Mouse (Mus musculus): Measurements from ENCODE around the gene Man1a. TPM values are rescaled to one million over a fixed set of nuclear protein-coding genes. Genes with fewer than 3 reads are reported as not detected.

Man1a gene
- polyA plus RNA-seq, 1 experiment from 2014 or later: 3.0 TPM

DNA sequence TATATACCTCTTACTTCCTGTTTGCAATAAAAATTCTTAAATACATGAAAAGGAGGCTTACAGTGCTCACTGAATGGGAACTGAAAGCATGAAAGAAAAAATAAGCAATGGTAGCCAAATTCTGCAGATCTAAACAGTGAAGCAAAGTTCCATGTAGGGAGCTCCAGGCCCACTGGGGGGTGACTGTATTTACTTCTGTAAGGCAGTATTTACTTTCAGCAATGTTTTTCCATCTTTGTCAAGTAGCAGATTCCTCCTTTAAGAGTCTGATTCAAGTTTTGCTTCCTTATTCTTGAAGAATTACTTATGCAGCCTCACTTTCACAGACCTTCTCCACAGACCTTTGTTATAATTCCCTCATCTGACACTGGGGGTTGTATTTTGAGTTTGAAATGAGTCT, 195.1 kb downstream of the Man1a start:
- Histone ChIP-seq H3K9me3 (ENCODE audit: control insufficient read depth, low read length) (no peaks in the 10 kb centered on the region), H3K27me3 (ENCODE audit: control insufficient read depth, insufficient read depth, low read depth, low read length) (no peaks in the 10 kb centered on the region), H3K27ac (ENCODE audit: low read length) (no peak overlapping the region), H3K4me3 (ENCODE audit: low read length) (no peak overlapping the region), H3K4me1 (replicated peaks; ENCODE audit: control insufficient read depth, insufficient read depth, low read length) (no peaks in the 10 kb centered on the region), H3K9ac (ENCODE audit: low read length) (no peak overlapping the region), H3K4me2 (ENCODE audit: low read depth, low read length) (no peak overlapping the region), H3K36me3 (ENCODE audit: control insufficient read depth, insufficient read depth, low read length) (no peaks in the 10 kb centered on the region)
- no peak for ATAC-seq (ENCODE audit: low read depth)

DNA sequence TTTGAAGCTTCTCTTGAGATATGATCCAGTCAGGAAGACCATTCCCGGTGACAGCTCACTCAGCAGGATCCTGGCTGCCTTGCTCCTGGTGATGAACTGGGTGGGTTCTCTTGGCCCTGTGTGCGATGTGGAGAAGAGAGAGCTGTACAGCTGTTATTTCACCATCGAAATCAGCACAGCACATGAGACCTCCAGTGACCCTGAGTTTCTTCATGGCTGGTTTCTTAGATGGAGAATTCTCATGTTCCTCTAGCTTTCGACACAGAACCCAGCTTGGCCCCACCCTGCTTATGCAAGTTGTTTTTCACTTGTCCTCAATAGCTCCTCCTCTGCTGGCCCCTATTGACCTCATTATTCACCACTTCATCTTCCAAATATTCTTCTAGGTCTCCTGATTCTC, 200.5 kb downstream of the Man1a start:
- H3K27me3 ChIP-seq (ENCODE audit: control insufficient read depth, insufficient read depth, low read depth, low read length): no peaks in the 10 kb centered on the region
- no peaks in the 10 kb centered on the region for H3K9me3 ChIP-seq (ENCODE audit: control insufficient read depth, low read length)
- no peak overlapping the region for H3K4me3 ChIP-seq (ENCODE audit: low read length)
- WGBS: 81% methylated on average over 4 of the region's 4 CpGs
- no peak overlapping the region for H3K9ac ChIP-seq (ENCODE audit: low read length)
- H3K36me3 ChIP-seq (ENCODE audit: control insufficient read depth, insufficient read depth, low read length): no peaks in the 10 kb centered on the region
- no peak overlapping the region for H3K4me2 ChIP-seq (ENCODE audit: low read depth, low read length)
- no peaks in the 10 kb centered on the region for H3K4me1 ChIP-seq (replicated peaks; ENCODE audit: control insufficient read depth, insufficient read depth, low read length)
- ATAC-seq (ENCODE audit: low read depth): no peak
- H3K27ac ChIP-seq (ENCODE audit: low read length): no peak overlapping the region

- H3K36me3 ChIP-seq (ENCODE audit: control insufficient read depth, insufficient read depth, low read length): no peaks in the 10 kb centered on the region
- H3K27me3 ChIP-seq (ENCODE audit: control insufficient read depth, insufficient read depth, low read depth, low read length): no peaks in the 10 kb centered on the region
- H3K4me2 ChIP-seq (ENCODE audit: low read depth, low read length): no peak overlapping the region
- no peaks in the 10 kb centered on the region for H3K9me3 ChIP-seq (ENCODE audit: control insufficient read depth, low read length)
- H3K4me3 ChIP-seq (ENCODE audit: low read length): no peak overlapping the region
- ATAC-seq (ENCODE audit: low read depth): no peak
- 68% methylated on average over 3 of the region's 3 CpGs for WGBS
- no peak overlapping the region for H3K27ac ChIP-seq (ENCODE audit: low read length)
- H3K4me1 ChIP-seq (replicated peaks; ENCODE audit: control insufficient read depth, insufficient read depth, low read length): no peaks in the 10 kb centered on the region
- H3K9ac ChIP-seq (ENCODE audit: low read length): no peak overlapping the region
These were observed 202.2 kb downstream of the Man1a start for GRCm38 (mm10) chr10:53874191-53874590.

DNA sequence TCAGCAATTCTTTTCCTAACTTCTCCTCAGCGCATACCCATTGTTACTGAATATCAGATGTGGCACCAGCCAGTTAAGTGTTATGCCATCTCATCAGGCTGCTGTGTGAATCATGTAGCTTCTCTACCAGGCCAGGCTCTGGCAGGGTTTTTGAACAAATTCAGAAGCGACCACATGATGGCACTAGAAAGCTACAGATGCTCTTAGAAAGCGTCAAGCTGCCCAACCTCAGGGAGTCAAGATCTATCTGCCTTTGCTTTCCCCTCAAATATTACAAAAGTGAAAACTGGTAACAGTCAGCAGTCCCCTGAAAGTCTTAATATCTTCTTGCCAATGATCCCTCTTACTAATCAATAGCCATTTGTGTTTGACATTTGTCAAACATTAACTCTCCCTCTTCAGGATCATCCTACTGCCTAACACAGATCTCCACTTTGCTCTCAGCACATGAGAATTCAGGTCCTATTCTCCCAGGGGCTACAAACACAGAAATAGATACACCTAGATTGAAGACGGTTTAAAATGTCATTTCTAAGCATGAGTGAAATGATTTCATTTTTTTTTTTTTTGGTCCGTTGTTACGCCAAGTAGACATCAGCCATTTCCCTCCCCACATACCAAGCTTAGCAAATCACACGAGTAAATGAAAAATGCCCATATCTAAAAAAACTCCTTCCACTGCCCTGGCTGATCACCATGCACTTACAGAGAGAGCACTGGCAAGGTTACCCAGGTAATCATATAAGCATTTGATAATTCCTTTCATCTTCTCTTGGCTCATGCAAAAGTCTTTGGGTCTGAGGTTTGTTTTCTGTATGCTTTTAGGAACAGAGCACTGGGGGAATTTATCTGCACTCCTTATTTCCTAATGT, 212.7 kb downstream of the Man1a start:
- WGBS: 39% methylated on average over 7 of the region's 7 CpGs
- H3K27ac ChIP-seq (ENCODE audit: low read length): no peak overlapping the region
- H3K36me3 ChIP-seq (ENCODE audit: control insufficient read depth, insufficient read depth, low read length): no peaks in the 10 kb centered on the region
- no peak overlapping the region for H3K4me2 ChIP-seq (ENCODE audit: low read depth, low read length)
- ATAC-seq (ENCODE audit: low read depth): peak; percentile 65; the same call in 1 of the 2 replicates
- H3K4me1 ChIP-seq (replicated peaks; ENCODE audit: control insufficient read depth, insufficient read depth, low read length): no peaks in the 10 kb centered on the region
- no peak overlapping the region for H3K4me3 ChIP-seq (ENCODE audit: low read length)
- no peak overlapping the region for H3K9ac ChIP-seq (ENCODE audit: low read length)
- no peaks in the 10 kb centered on the region for H3K27me3 ChIP-seq (ENCODE audit: control insufficient read depth, insufficient read depth, low read depth, low read length)
- no peaks in the 10 kb centered on the region for H3K9me3 ChIP-seq (ENCODE audit: control insufficient read depth, low read length)

- H3K9ac ChIP-seq (ENCODE audit: low read length): no peak overlapping the region
- ATAC-seq (ENCODE audit: low read depth): no peak
- H3K9me3 ChIP-seq (ENCODE audit: control insufficient read depth, low read length): no peaks in the 10 kb centered on the region
- no peaks in the 10 kb centered on the region for H3K27me3 ChIP-seq (ENCODE audit: control insufficient read depth, insufficient read depth, low read depth, low read length)
- no peaks in the 10 kb centered on the region for H3K36me3 ChIP-seq (ENCODE audit: control insufficient read depth, insufficient read depth, low read length)
- WGBS: 67% methylated on average over 1 of the region's 1 CpGs
- H3K27ac ChIP-seq (ENCODE audit: low read length): no peak overlapping the region
- no peak overlapping the region for H3K4me2 ChIP-seq (ENCODE audit: low read depth, low read length)
- no peak overlapping the region for H3K4me3 ChIP-seq (ENCODE audit: low read length)
- no peaks in the 10 kb centered on the region for H3K4me1 ChIP-seq (replicated peaks; ENCODE audit: control insufficient read depth, insufficient read depth, low read length)
These were observed 216.5 kb downstream of the Man1a start for GRCm38 (mm10) chr10:53859879-53860278.

GRCm38 (mm10) chr10:53859224-53859623, 217.2 kb downstream of the Man1a start:
- no peaks in the 10 kb centered on the region for H3K9me3 ChIP-seq (ENCODE audit: control insufficient read depth, low read length)
- H3K9ac ChIP-seq (ENCODE audit: low read length): no peak overlapping the region
- no peak overlapping the region for H3K4me2 ChIP-seq (ENCODE audit: low read depth, low read length)
- no peaks in the 10 kb centered on the region for H3K4me1 ChIP-seq (replicated peaks; ENCODE audit: control insufficient read depth, insufficient read depth, low read length)
- no peaks in the 10 kb centered on the region for H3K27me3 ChIP-seq (ENCODE audit: control insufficient read depth, insufficient read depth, low read depth, low read length)
- 83% methylated on average over 3 of the region's 3 CpGs for WGBS
- H3K36me3 ChIP-seq (ENCODE audit: control insufficient read depth, insufficient read depth, low read length): no peaks in the 10 kb centered on the region
- no peak for ATAC-seq (ENCODE audit: low read depth)
- H3K4me3 ChIP-seq (ENCODE audit: low read length): no peak overlapping the region
- no peak overlapping the region for H3K27ac ChIP-seq (ENCODE audit: low read length)

Data from lung, embryonic 16.5 days (tissue).